Mouse (Mus musculus) kidney, adult 18-20 months (tissue): ENCODE measurements at regions not wholly inside any gene's neighbourhood (a gene's known extent, or its start where the extent isn't known, plus 50 kb on each side); places are given as distances from the start of the nearest gene placed in this dataset.

Experiments
- DNase-seq: peaks from one replicate; pipeline ENCODE4 v3.0.0; 2021

- no peak for DNase-seq
These were observed 57.8 kb downstream of the Ier5 start for GRCm38 (mm10) chr1:155041592-155041991.

- no peak for DNase-seq
These were observed 58.5 kb downstream of the Ier5 start for GRCm38 (mm10) chr1:155040939-155041371.

- no peak for DNase-seq
These were observed 59.2 kb downstream of the Ier5 start for GRCm38 (mm10) chr1:155040086-155040726.

GRCm38 (mm10) chr1:155038631-155039625, 60.5 kb downstream of the Ier5 start:
- DNase-seq: no peak

- DNase-seq: no peak
These were observed 62.0 kb downstream of the Ier5 start for GRCm38 (mm10) chr1:155037479-155037878.

- no peak for DNase-seq
These were observed 68.5 kb downstream of the Ier5 start for GRCm38 (mm10) chr1:155030908-155031307.

- DNase-seq: no peak
These were observed 70.1 kb downstream of the Ier5 start for GRCm38 (mm10) chr1:155029195-155029879.

GRCm38 (mm10) chr1:155028735-155029134, 70.7 kb downstream of the Ier5 start:
- DNase-seq: no peak

GRCm38 (mm10) chr1:155028147-155028546, 71.3 kb downstream of the Ier5 start:
- DNase-seq: no peak

GRCm38 (mm10) chr1:155027583-155027982, 71.9 kb downstream of the Ier5 start:
- peak; percentile 54 for DNase-seq

- peak; percentile 82 for DNase-seq
These were observed 73.5 kb downstream of the Ier5 start for GRCm38 (mm10) chr1:155025862-155026478.

GRCm38 (mm10) chr1:155023324-155023723, 76.1 kb downstream of the Ier5 start:
- no peak for DNase-seq

GRCm38 (mm10) chr1:155015669-155016068, 83.8 kb downstream of the Ier5 start:
- no peak for DNase-seq

- no peak for DNase-seq
These were observed 84.5 kb downstream of the Ier5 start for GRCm38 (mm10) chr1:155014944-155015343.

GRCm38 (mm10) chr1:155013784-155014183, 85.7 kb downstream of the Ier5 start:
- DNase-seq: no peak

- no peak for DNase-seq
These were observed 86.1 kb downstream of the Ier5 start for GRCm38 (mm10) chr1:155013361-155013760.

GRCm38 (mm10) chr1:155006539-155007486, 92.6 kb downstream of the Ier5 start:
- DNase-seq: peak; percentile 87

GRCm38 (mm10) chr1:155006099-155006498, 93.3 kb downstream of the Ier5 start:
- DNase-seq: no peak

- DNase-seq: no peak
These were observed 99.1 kb downstream of the Ier5 start for GRCm38 (mm10) chr1:155000301-155000700.

- no peak for DNase-seq
These were observed 99.8 kb downstream of the Ier5 start for GRCm38 (mm10) chr1:154999501-155000131.

GRCm38 (mm10) chr1:154995778-154996390, 103.6 kb downstream of the Ier5 start:
- no peak for DNase-seq
